Mouse (Mus musculus) liver, embryonic 11.5 days (tissue): ENCODE results near the gene Bcas2. TPM values are rescaled to one million over a fixed set of nuclear protein-coding genes. Genes with fewer than 3 reads are reported as not detected.
A peak's percentile ranks its signal among the peaks of the same experiment; 100 is the strongest.
"Not testable (repeated sequence)": the region's sequence is repeated elsewhere in the genome, so short reads cannot be mapped to it uniquely, and the experiment has no call there.

Experiments
- ATAC-seq: fragments of 200-750 bp; cut with Nextera tagmentation; replicated peaks from 2 replicates; pipeline ENCODE4 v1.8.0; 2017; ENCODE audit warnings: moderate number of reproducible peaks, mild to moderate bottlenecking, moderate TSS enrichment, moderate library complexity; ENCODE audit not compliant: low FRiP score
- DNase-seq: peaks from one replicate; pipeline ENCODE4 v3.0.0-alpha.2; 2017; ENCODE audit warnings: low spot score
- H3K27ac ChIP-seq: fragments of 300-500 bp; sonication (generic); 2 replicates; pipeline ENCODE4 v1.5.1; 2014; ENCODE audit warnings: mild to moderate bottlenecking, low read depth, low read length, control low read depth
- H3K27me3 ChIP-seq: fragments of 300-500 bp; sonication (generic); replicated peaks from 2 replicates; pipeline ENCODE4 v1.6.1; 2014; ENCODE audit warnings: low read length, mixed read lengths; ENCODE audit not compliant: control insufficient read depth, insufficient read depth
- H3K36me3 ChIP-seq: fragments of 300-500 bp; sonication (generic); 2 replicates; pipeline ENCODE4 v1.6.1; 2014; ENCODE audit warnings: mild to moderate bottlenecking, low read length, moderate library complexity, mixed read lengths; ENCODE audit not compliant: control insufficient read depth, insufficient read depth
- H3K4me1 ChIP-seq: fragments of 300-500 bp; sonication (generic); replicated peaks from 2 replicates; pipeline ENCODE4 v1.6.1; 2014; ENCODE audit warnings: low read length, mixed read lengths; ENCODE audit not compliant: control insufficient read depth, insufficient read depth
- H3K4me2 ChIP-seq: fragments of 300-500 bp; sonication (generic); 2 replicates; pipeline ENCODE4 v1.6.1; 2014; ENCODE audit warnings: mild to moderate bottlenecking, control low read depth, moderate library complexity
- H3K4me3 ChIP-seq: fragments of 300-500 bp; sonication (generic); 2 replicates; pipeline ENCODE4 v1.5.1; 2014; ENCODE audit warnings: low read depth, low read length, control low read depth
- H3K9ac ChIP-seq: fragments of 300-500 bp; sonication (generic); 2 replicates; pipeline ENCODE4 v1.6.1; 2014; ENCODE audit warnings: low read depth, low read length, control low read depth
- H3K9me3 ChIP-seq: fragments of 300-500 bp; sonication (generic); 2 replicates; pipeline ENCODE4 v1.6.1; 2016; ENCODE audit warnings: low read length, inconsistent platforms, mixed read lengths; ENCODE audit not compliant: control insufficient read depth
- WGBS: fragments of 180-500 bp; shearing (Covaris S2); extraction: QIAGEN DNeasy Blood & Tissue Kit; methylation state at CpG from one replicate; pipeline ENCODE4 v1.1.7; 2014; 5-methylcytosine and 5-hydroxymethylcytosine counted together
- polyA plus RNA-seq: library from polyadenylated mRNA; unstranded; fragments of >200 nt; fragmentation: Nextera tagmentation; extraction: Ambion mirVana; gene quantifications from 2 replicates; pipeline ENCODE4 v1.2.1, GENCODE M21; 2014

The Bcas2 gene
- polyA plus RNA-seq, 1 experiment from 2014 or later = 278 TPM

GRCm38 (mm10) chr3:103133098-103133497, 38.4 kb upstream of the Bcas2 start:
- Histone ChIP-seq H3K9me3 (no peaks in the 10 kb centered on the region), H3K4me1 (peaks cover 31% of the 10 kb centered on the region), H3K9ac (no peak overlapping the region), H3K27me3 (no peaks in the 10 kb centered on the region), H3K36me3 (peaks cover 5% of the 10 kb centered on the region; the same call in 1 of the 2 replicates), H3K4me3 (no peak overlapping the region), H3K4me2 (no peak overlapping the region), H3K27ac (no peak overlapping the region)
- DNase-seq = no peak
- ATAC-seq = no peak
- 92% methylated on average over 10 of the region's 10 CpGs for WGBS

- Histone ChIP-seq H3K27me3 (no peaks in the 10 kb centered on the region), H3K4me3 (no peak overlapping the region), H3K9ac (no peak overlapping the region), H3K36me3 (peaks cover 4% of the 10 kb centered on the region; the same call in 1 of the 2 replicates), H3K9me3 (no peaks in the 10 kb centered on the region), H3K4me2 (no peak overlapping the region), H3K4me1 (peaks cover 13% of the 10 kb centered on the region), H3K27ac (no peak overlapping the region)
- 85% methylated on average over 4 of the region's 4 CpGs for WGBS
- no peak for DNase-seq
- no peak for ATAC-seq
Measured at GRCm38 (mm10) chr3:103136414-103137077, 34.9 kb upstream of the Bcas2 start.

GRCm38 (mm10) chr3:103139047-103139446, 32.4 kb upstream of the Bcas2 start:
- H3K27me3 ChIP-seq = no peaks in the 10 kb centered on the region
- peak overlapping the region; percentile 66; the same call in 1 of the 2 replicates for H3K27ac ChIP-seq
- no peak overlapping the region for H3K4me3 ChIP-seq
- no peak for DNase-seq
- no peaks in the 10 kb centered on the region for H3K9me3 ChIP-seq
- no peaks in the 10 kb centered on the region for H3K36me3 ChIP-seq
- H3K4me1 ChIP-seq = peaks cover 11% of the 10 kb centered on the region
- peak overlapping the region; percentile 56 for H3K4me2 ChIP-seq
- peak; percentile 33; the same call in 1 of the 2 replicates for ATAC-seq
- 45% methylated on average over 8 of the region's 8 CpGs for WGBS
- no peak overlapping the region for H3K9ac ChIP-seq

DNA sequence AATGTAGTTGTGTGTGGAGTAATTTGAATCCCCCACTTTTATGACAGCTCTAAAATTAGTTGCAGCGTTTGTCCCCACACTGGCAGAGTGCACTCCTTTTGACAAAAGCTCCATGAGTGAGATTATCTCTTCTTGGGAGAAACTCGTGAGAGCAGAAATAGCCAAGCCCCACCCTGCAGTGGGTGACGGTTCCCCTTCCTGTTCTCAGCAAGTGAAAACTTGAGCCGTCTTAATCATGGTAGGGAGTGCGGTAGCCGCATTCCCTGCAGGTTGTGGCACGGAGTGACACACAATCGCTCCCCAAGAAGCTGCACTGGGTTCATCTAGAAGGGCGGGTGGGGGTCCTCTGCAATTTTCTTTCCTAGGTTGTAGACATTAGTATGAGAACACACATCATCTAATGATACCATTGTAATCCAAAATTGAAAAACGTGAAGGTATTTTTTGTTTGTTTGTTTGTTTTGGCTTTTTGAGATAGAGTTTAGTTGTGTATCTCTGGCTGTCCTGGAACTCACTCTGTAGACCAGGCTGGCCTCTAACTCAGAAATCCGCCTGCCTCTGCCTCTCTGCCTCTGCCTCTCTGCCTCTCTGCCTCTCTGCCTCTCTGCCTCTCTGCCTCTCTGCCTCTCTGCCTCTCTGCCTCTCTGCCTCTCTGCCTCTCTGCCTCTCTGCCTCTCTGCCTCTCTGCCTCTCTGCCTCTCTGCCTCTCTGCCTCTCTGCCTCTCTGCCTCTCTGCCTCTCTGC, 31.2 kb upstream of the Bcas2 start:
- 34% methylated on average over 11 of the region's 11 CpGs for WGBS
- peak overlapping the region; percentile 56 for H3K4me2 ChIP-seq
- peak; percentile 92 for ATAC-seq
- H3K27me3 ChIP-seq, H3K36me3 ChIP-seq, H3K9me3 ChIP-seq, DNase-seq: not testable (repeated sequence)
- H3K27ac ChIP-seq = peak overlapping the region; percentile 66
- H3K4me3 ChIP-seq = peak overlapping the region; percentile 32; the same call in 1 of the 2 replicates
- peak overlapping the region; percentile 59 for H3K9ac ChIP-seq
- H3K4me1 ChIP-seq = peaks cover 11% of the 10 kb centered on the region

GRCm38 (mm10) chr3:103141287-103141686, 30.2 kb upstream of the Bcas2 start:
- DNase-seq (no peak), ATAC-seq (0 out of 2 replicates have a peak, but pooled peaks have one; percentile 26)
- Histone ChIP-seq H3K4me3 (no peak overlapping the region), H3K9ac (no peak overlapping the region), H3K9me3 (no peaks in the 10 kb centered on the region), H3K36me3 (no peaks in the 10 kb centered on the region), H3K4me2 (no peak overlapping the region), H3K4me1 (peaks cover 11% of the 10 kb centered on the region), H3K27me3 (no peaks in the 10 kb centered on the region), H3K27ac (no peak overlapping the region)
- 87% methylated on average over 11 of the region's 11 CpGs for WGBS

GRCm38 (mm10) chr3:103142366-103142765, 29.1 kb upstream of the Bcas2 start:
- DNase-seq = no peak
- no peak for ATAC-seq
- no peak overlapping the region for H3K4me3 ChIP-seq
- H3K27ac ChIP-seq = no peak overlapping the region
- H3K27me3 ChIP-seq = no peaks in the 10 kb centered on the region
- H3K9ac ChIP-seq = no peak overlapping the region
- no peaks in the 10 kb centered on the region for H3K9me3 ChIP-seq
- 84% methylated on average over 10 of the region's 10 CpGs for WGBS
- peaks cover 11% of the 10 kb centered on the region for H3K4me1 ChIP-seq
- no peak overlapping the region for H3K4me2 ChIP-seq
- H3K36me3 ChIP-seq = no peaks in the 10 kb centered on the region

DNA sequence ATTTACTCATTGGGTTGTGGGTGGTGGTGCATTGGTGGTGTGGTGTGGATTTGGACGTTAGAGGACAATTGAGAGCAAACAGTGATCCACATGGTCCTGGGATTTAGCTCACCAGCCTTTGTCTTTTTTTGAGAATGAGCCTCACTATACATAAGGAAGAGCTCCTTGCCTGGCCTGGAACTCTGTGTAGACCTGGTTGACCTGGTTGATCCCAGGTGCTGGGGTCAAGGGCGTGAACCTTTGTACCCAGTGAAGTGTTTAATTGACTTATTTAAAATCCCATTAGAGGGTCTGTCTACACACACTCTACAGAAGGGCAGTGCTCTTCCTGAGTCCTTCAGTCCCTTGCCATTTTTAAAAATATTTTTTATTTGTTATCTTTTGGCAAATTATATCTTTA, 26.1 kb upstream of the Bcas2 start:
- WGBS = 89% methylated on average over 2 of the region's 2 CpGs
- Histone ChIP-seq H3K36me3 (no peaks in the 10 kb centered on the region), H3K9me3 (no peaks in the 10 kb centered on the region), H3K4me2 (no peak overlapping the region), H3K9ac (no peak overlapping the region), H3K4me3 (no peak overlapping the region), H3K27me3 (no peaks in the 10 kb centered on the region), H3K4me1 (no peaks in the 10 kb centered on the region; the same call in none of the 2 replicates), H3K27ac (no peak overlapping the region)
- ATAC-seq (no peak), DNase-seq (no peak)

DNA sequence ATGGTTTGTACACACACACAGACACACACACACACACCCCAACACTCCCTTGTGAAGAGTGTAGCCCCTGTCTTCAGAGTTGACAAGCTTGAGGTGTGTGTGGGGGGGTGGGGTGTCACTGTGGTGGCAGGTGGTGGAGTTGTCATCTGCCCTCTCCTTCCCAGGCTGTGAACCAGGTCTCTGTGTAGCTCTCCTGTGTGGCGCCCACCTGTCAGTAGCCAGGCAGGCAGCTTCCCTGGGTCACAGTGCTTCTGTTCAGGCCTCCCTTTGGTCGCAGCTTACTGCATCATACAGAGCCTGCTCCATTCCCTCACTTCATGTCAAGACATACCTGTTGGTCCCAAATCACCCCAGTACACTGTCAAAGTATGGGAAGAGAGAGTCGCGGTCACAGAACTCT, 25.7 kb upstream of the Bcas2 start:
- no peak overlapping the region for H3K4me3 ChIP-seq
- H3K27me3 ChIP-seq = no peaks in the 10 kb centered on the region
- H3K4me2 ChIP-seq = no peak overlapping the region
- ATAC-seq (no peak), DNase-seq (no peak)
- no peaks in the 10 kb centered on the region for H3K36me3 ChIP-seq
- no peak overlapping the region for H3K27ac ChIP-seq
- 81% methylated on average over 4 of the region's 4 CpGs for WGBS
- H3K9me3 ChIP-seq = no peaks in the 10 kb centered on the region
- no peak overlapping the region for H3K9ac ChIP-seq
- no peaks in the 10 kb centered on the region; the same call in none of the 2 replicates for H3K4me1 ChIP-seq
